Mouse (Mus musculus): ENCODE measurements at regions not wholly inside any gene's neighbourhood (a gene's known extent, or its start where the extent isn't known, plus 50 kb on each side); places are given as distances from the start of the nearest gene placed in this dataset.

- Histone ChIP-seq H3K4me3 (ENCODE audit: insufficient read depth, poor library complexity, severe bottlenecking) (no peak overlapping the region), H3ac (ENCODE audit: control insufficient read depth, insufficient read length, low read depth) (no peak overlapping the region), H3K79me3 (ENCODE audit: low read depth) (no peaks in the 10 kb centered on the region), H3K79me2 (ENCODE audit: control insufficient read depth, insufficient read depth) (no peaks in the 10 kb centered on the region), H3K27me3 (ENCODE audit: control insufficient read depth, insufficient read depth, insufficient read length) (no peaks in the 10 kb centered on the region), H3K36me3 (ENCODE audit: control insufficient read depth, insufficient read depth) (no peaks in the 10 kb centered on the region)
- TF ChIP-seq MAX (IDR thresholded peaks at IDR 0.05) (no peak), MYOD1 (IDR thresholded peaks at IDR 0.05; ENCODE audit: control insufficient read depth, insufficient read length, low read depth) (no peak), CTCF (IDR thresholded peaks at IDR 0.05; ENCODE audit: control insufficient read depth, insufficient read depth, insufficient read length) (no peak), CEBPB (IDR thresholded peaks at IDR 0.05; ENCODE audit: low read depth) (no peak), MYOG (IDR thresholded peaks at IDR 0.05; ENCODE audit: control insufficient read depth, extremely low read depth, insufficient read length) (no peak), FOSL1 (IDR thresholded peaks at IDR 0.05; ENCODE audit: insufficient read depth, low read length, poor library complexity, severe bottlenecking) (no peak)
Measured at GRCm38 (mm10) chr13:111896279-111896678, 87.5 kb upstream of the Map3k1 start.

GRCm38 (mm10) chr13:111903361-111903760 lies 94.6 kb upstream of the Map3k1 start:
- no peaks in the 10 kb centered on the region for H3K27me3 ChIP-seq (ENCODE audit: control insufficient read depth, insufficient read depth, insufficient read length)
- H3K36me3 ChIP-seq (ENCODE audit: control insufficient read depth, insufficient read depth) = no peaks in the 10 kb centered on the region
- H3K79me3 ChIP-seq (ENCODE audit: low read depth) = no peaks in the 10 kb centered on the region
- no peak overlapping the region for H3ac ChIP-seq (ENCODE audit: control insufficient read depth, insufficient read length, low read depth)
- TF ChIP-seq FOSL1 (IDR thresholded peaks at IDR 0.05; ENCODE audit: insufficient read depth, low read length, poor library complexity, severe bottlenecking) (no peak), MAX (IDR thresholded peaks at IDR 0.05) (no peak), USF1 (IDR thresholded peaks at IDR 0.05; ENCODE audit: low read depth) (no peak)
- no peaks in the 10 kb centered on the region for H3K79me2 ChIP-seq (ENCODE audit: control insufficient read depth, insufficient read depth)
- no peak overlapping the region for H3K4me3 ChIP-seq (ENCODE audit: insufficient read depth, poor library complexity, severe bottlenecking)

GRCm38 (mm10) chr13:111903931-111904330 lies 95.1 kb upstream of the Map3k1 start:
- TF ChIP-seq MYOG (IDR thresholded peaks at IDR 0.05; ENCODE audit: control insufficient read depth, extremely low read depth, insufficient read length) (no peak), CTCF (IDR thresholded peaks at IDR 0.05; ENCODE audit: control insufficient read depth, insufficient read depth, insufficient read length) (no peak), USF1 (IDR thresholded peaks at IDR 0.05; ENCODE audit: low read depth) (no peak), MAX (IDR thresholded peaks at IDR 0.05) (no peak), CEBPB (IDR thresholded peaks at IDR 0.05; ENCODE audit: low read depth) (no peak), MYOD1 (IDR thresholded peaks at IDR 0.05; ENCODE audit: control insufficient read depth, insufficient read length, low read depth) (no peak), FOSL1 (IDR thresholded peaks at IDR 0.05; ENCODE audit: insufficient read depth, low read length, poor library complexity, severe bottlenecking) (no peak)
- H3K4me3 ChIP-seq (ENCODE audit: insufficient read depth, poor library complexity, severe bottlenecking) = no peak overlapping the region
- no peaks in the 10 kb centered on the region for H3K79me2 ChIP-seq (ENCODE audit: control insufficient read depth, insufficient read depth)
- H3ac ChIP-seq (ENCODE audit: control insufficient read depth, insufficient read length, low read depth) = no peak overlapping the region
- H3K36me3 ChIP-seq (ENCODE audit: control insufficient read depth, insufficient read depth) = no peaks in the 10 kb centered on the region
- no peaks in the 10 kb centered on the region for H3K79me3 ChIP-seq (ENCODE audit: low read depth)
- no peaks in the 10 kb centered on the region for H3K27me3 ChIP-seq (ENCODE audit: control insufficient read depth, insufficient read depth, insufficient read length)

- H3K4me3 ChIP-seq (ENCODE audit: insufficient read depth, poor library complexity, severe bottlenecking) = no peak overlapping the region
- TF ChIP-seq FOSL1 (IDR thresholded peaks at IDR 0.05; ENCODE audit: insufficient read depth, low read length, poor library complexity, severe bottlenecking) = no peak
- no peak for TF ChIP-seq CEBPB (IDR thresholded peaks at IDR 0.05; ENCODE audit: low read depth)
- no peak for TF ChIP-seq MAX (IDR thresholded peaks at IDR 0.05)
- no peak for TF ChIP-seq MYOG (IDR thresholded peaks at IDR 0.05; ENCODE audit: control insufficient read depth, extremely low read depth, insufficient read length)
- no peak for TF ChIP-seq USF1 (IDR thresholded peaks at IDR 0.05; ENCODE audit: low read depth)
- TF ChIP-seq CTCF (IDR thresholded peaks at IDR 0.05; ENCODE audit: control insufficient read depth, insufficient read depth, insufficient read length) = no peak
- no peak for TF ChIP-seq MYOD1 (IDR thresholded peaks at IDR 0.05; ENCODE audit: control insufficient read depth, insufficient read length, low read depth)
Measured at GRCm38 (mm10) chr13:111904616-111905212, 95.9 kb upstream of the Map3k1 start.

GRCm38 (mm10) chr13:111905213-111905701 lies 96.5 kb upstream of the Map3k1 start:
- no peak for TF ChIP-seq MYOD1 (IDR thresholded peaks at IDR 0.05; ENCODE audit: control insufficient read depth, insufficient read length, low read depth)
- TF ChIP-seq CEBPB (IDR thresholded peaks at IDR 0.05; ENCODE audit: low read depth) = no peak
- no peak for TF ChIP-seq MAX (IDR thresholded peaks at IDR 0.05)
- no peak for TF ChIP-seq MYOG (IDR thresholded peaks at IDR 0.05; ENCODE audit: control insufficient read depth, extremely low read depth, insufficient read length)
- no peak for TF ChIP-seq USF1 (IDR thresholded peaks at IDR 0.05; ENCODE audit: low read depth)
- no peak for TF ChIP-seq FOSL1 (IDR thresholded peaks at IDR 0.05; ENCODE audit: insufficient read depth, low read length, poor library complexity, severe bottlenecking)
- TF ChIP-seq CTCF (IDR thresholded peaks at IDR 0.05; ENCODE audit: control insufficient read depth, insufficient read depth, insufficient read length) = no peak
- Histone ChIP-seq H3K36me3 (ENCODE audit: control insufficient read depth, insufficient read depth) (no peaks in the 10 kb centered on the region), H3K4me3 (ENCODE audit: insufficient read depth, poor library complexity, severe bottlenecking) (no peak overlapping the region), H3K27me3 (ENCODE audit: control insufficient read depth, insufficient read depth, insufficient read length) (no peaks in the 10 kb centered on the region), H3ac (ENCODE audit: control insufficient read depth, insufficient read length, low read depth) (no peak overlapping the region), H3K79me3 (ENCODE audit: low read depth) (no peaks in the 10 kb centered on the region), H3K79me2 (ENCODE audit: control insufficient read depth, insufficient read depth) (no peaks in the 10 kb centered on the region)

More at GRCm38 (mm10) chr13:111904616-111905212, 95.9 kb upstream of the Map3k1 start:
- Histone ChIP-seq H3K79me2 (ENCODE audit: control insufficient read depth, insufficient read depth) (no peaks in the 10 kb centered on the region), H3K27me3 (ENCODE audit: control insufficient read depth, insufficient read depth, insufficient read length) (no peaks in the 10 kb centered on the region), H3K36me3 (ENCODE audit: control insufficient read depth, insufficient read depth) (no peaks in the 10 kb centered on the region), H3ac (ENCODE audit: control insufficient read depth, insufficient read length, low read depth) (no peak overlapping the region), H3K79me3 (ENCODE audit: low read depth) (no peaks in the 10 kb centered on the region)

DNA sequence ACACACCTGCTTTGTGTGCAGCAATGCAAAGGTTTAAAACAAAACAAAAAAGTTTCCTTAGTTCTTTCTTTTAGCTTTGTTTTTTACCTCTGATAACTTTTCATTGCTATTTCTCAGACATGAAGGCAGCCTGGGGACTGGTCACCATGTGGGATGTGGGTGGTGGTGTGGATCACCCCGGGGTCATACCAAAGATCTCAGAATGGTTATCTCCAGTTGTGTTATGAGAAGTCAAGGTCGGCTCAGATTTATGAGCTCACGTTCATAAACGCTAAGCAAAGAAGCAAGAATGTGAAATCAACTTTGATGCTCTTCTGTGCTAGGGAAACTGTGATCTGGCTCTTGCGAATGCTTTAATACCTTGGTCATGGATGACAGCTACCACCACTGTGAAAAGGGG lies 102.3 kb upstream of the Map3k1 start:
- no peaks in the 10 kb centered on the region for H3K79me3 ChIP-seq (ENCODE audit: low read depth)
- no peak overlapping the region for H3K4me3 ChIP-seq (ENCODE audit: insufficient read depth, poor library complexity, severe bottlenecking)
- no peaks in the 10 kb centered on the region for H3K79me2 ChIP-seq (ENCODE audit: control insufficient read depth, insufficient read depth)
- no peaks in the 10 kb centered on the region for H3K27me3 ChIP-seq (ENCODE audit: control insufficient read depth, insufficient read depth, insufficient read length)
- TF ChIP-seq MYOG (IDR thresholded peaks at IDR 0.05; ENCODE audit: control insufficient read depth, extremely low read depth, insufficient read length) (no peak), USF1 (IDR thresholded peaks at IDR 0.05; ENCODE audit: low read depth) (no peak), MYOD1 (IDR thresholded peaks at IDR 0.05; ENCODE audit: control insufficient read depth, insufficient read length, low read depth) (no peak), MAX (IDR thresholded peaks at IDR 0.05) (no peak), CTCF (IDR thresholded peaks at IDR 0.05; ENCODE audit: control insufficient read depth, insufficient read depth, insufficient read length) (no peak), FOSL1 (IDR thresholded peaks at IDR 0.05; ENCODE audit: insufficient read depth, low read length, poor library complexity, severe bottlenecking) (no peak), CEBPB (IDR thresholded peaks at IDR 0.05; ENCODE audit: low read depth) (no peak)
- no peaks in the 10 kb centered on the region for H3K36me3 ChIP-seq (ENCODE audit: control insufficient read depth, insufficient read depth)
- H3ac ChIP-seq (ENCODE audit: control insufficient read depth, insufficient read length, low read depth) = no peak overlapping the region
